Mouse (Mus musculus) lung, postnatal 0 days (tissue): Measurements from ENCODE around the gene Dnal4. TPM values are rescaled to one million over a fixed set of nuclear protein-coding genes. Genes with fewer than 3 reads are reported as not detected.

Experiments used
- ATAC-seq: fragments of 200-750 bp; cut with Nextera tagmentation; 2 replicates; pipeline ENCODE4 v1.8.0; 2017; ENCODE audit warnings: moderate library complexity
- DNase-seq: peaks from one replicate; pipeline ENCODE4 v3.0.0-alpha.2; 2016; ENCODE audit warnings: low spot score
- H3K27ac ChIP-seq: fragments of 300-500 bp; sonication (generic); 2 replicates; pipeline ENCODE4 v1.5.1; 2014; ENCODE audit warnings: antibody characterized with exemption, mild to moderate bottlenecking, low read length, mixed read lengths
- H3K27me3 ChIP-seq: fragments of 300-500 bp; sonication (generic); replicated peaks from 2 replicates; pipeline ENCODE4 v1.6.1; 2014; ENCODE audit warnings: low read length, mixed read lengths; ENCODE audit not compliant: insufficient read depth
- H3K36me3 ChIP-seq: fragments of 300-500 bp; sonication (generic); 2 replicates; pipeline ENCODE4 v1.6.1; 2014; ENCODE audit warnings: low read length, mixed read lengths; ENCODE audit not compliant: insufficient read depth
- H3K4me1 ChIP-seq: fragments of 300-500 bp; sonication (generic); 2 replicates; pipeline ENCODE4 v1.6.1; 2014; ENCODE audit warnings: antibody characterized with exemption, low read depth, low read length, mixed read lengths; ENCODE audit not compliant: insufficient read depth
- H3K4me2 ChIP-seq: fragments of 300-500 bp; sonication (generic); replicated peaks from 2 replicates; pipeline ENCODE4 v1.6.1; 2014; ENCODE audit warnings: low read depth, mild to moderate bottlenecking, low read length, moderate library complexity, mixed read lengths
- H3K4me3 ChIP-seq: fragments of 300-500 bp; sonication (generic); 2 replicates; pipeline ENCODE4 v1.5.1; 2014; ENCODE audit warnings: low read depth, low read length
- H3K9ac ChIP-seq: fragments of 300-500 bp; sonication (generic); replicated peaks from 2 replicates; pipeline ENCODE4 v1.6.1; 2014; ENCODE audit warnings: low read depth, mild to moderate bottlenecking
- H3K9me3 ChIP-seq: fragments of 300-500 bp; sonication (generic); 2 replicates; pipeline ENCODE4 v1.6.1; 2016; ENCODE audit warnings: low read length, mixed read lengths
- CTCF ChIP-seq: IDR thresholded peaks from 2 replicates; pipeline ENCODE4 v1.5.1; 2016; ENCODE audit warnings: antibody characterized with exemption, mild to moderate bottlenecking
- EP300 ChIP-seq: IDR thresholded peaks from 2 replicates; pipeline ENCODE4 v1.6.1; 2016; ENCODE audit warnings: antibody characterized with exemption, mild to moderate bottlenecking, control low read depth
- WGBS: fragments of 180-500 bp; shearing (Covaris S2); extraction: QIAGEN DNeasy Blood & Tissue Kit; methylation state at CpG from one replicate; pipeline ENCODE4 v1.1.7; 2014; 5-methylcytosine and 5-hydroxymethylcytosine counted together
- polyA plus RNA-seq: library from polyadenylated mRNA; unstranded; fragments of >200 nt; fragmentation: Nextera tagmentation; extraction: Ambion mirVana; gene quantifications from 2 replicates; pipeline ENCODE4 v1.2.1, GENCODE M21; 2015

Dnal4 gene
- polyA plus RNA-seq, 1 experiment from 2014 or later: 52.4 TPM

GRCm38 (mm10) chr15:79785056-79785455, 7.4 kb upstream of the Dnal4 start:
- Histone ChIP-seq H3K4me1 (no peaks in the 10 kb centered on the region), H3K9me3 (no peaks in the 10 kb centered on the region), H3K4me2 (no peak overlapping the region), H3K4me3 (no peak overlapping the region), H3K27me3 (no peaks in the 10 kb centered on the region), H3K27ac (no peak overlapping the region), H3K36me3 (no peaks in the 10 kb centered on the region), H3K9ac (no peak overlapping the region)
- ATAC-seq (no peak), DNase-seq (no peak)
- TF ChIP-seq CTCF (no peak), EP300 (no peak)
- 23% methylated on average over 1 of the region's 1 CpGs for WGBS

DNA sequence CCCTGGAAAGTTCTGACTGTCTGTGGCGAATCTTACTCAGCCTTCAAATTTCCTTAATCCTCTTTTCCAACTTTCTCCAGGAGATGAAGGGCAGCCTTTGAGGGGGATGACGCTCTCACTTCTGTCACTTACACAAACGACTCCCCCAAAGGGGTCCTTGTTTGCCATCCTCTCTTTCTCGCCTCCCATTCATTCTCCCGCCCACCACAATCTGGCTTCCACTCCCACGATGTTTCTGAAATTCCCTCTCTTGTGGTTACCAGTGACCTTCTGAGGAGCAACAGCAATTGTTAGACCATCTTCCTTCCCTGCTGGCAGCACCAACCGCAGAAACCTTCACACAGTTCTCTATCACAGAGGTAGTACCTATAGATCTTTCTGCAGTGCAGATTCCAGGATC, 2.0 kb downstream of the Dnal4 start:
- ATAC-seq: no peak
- no peaks in the 10 kb centered on the region for H3K27me3 ChIP-seq

DNA sequence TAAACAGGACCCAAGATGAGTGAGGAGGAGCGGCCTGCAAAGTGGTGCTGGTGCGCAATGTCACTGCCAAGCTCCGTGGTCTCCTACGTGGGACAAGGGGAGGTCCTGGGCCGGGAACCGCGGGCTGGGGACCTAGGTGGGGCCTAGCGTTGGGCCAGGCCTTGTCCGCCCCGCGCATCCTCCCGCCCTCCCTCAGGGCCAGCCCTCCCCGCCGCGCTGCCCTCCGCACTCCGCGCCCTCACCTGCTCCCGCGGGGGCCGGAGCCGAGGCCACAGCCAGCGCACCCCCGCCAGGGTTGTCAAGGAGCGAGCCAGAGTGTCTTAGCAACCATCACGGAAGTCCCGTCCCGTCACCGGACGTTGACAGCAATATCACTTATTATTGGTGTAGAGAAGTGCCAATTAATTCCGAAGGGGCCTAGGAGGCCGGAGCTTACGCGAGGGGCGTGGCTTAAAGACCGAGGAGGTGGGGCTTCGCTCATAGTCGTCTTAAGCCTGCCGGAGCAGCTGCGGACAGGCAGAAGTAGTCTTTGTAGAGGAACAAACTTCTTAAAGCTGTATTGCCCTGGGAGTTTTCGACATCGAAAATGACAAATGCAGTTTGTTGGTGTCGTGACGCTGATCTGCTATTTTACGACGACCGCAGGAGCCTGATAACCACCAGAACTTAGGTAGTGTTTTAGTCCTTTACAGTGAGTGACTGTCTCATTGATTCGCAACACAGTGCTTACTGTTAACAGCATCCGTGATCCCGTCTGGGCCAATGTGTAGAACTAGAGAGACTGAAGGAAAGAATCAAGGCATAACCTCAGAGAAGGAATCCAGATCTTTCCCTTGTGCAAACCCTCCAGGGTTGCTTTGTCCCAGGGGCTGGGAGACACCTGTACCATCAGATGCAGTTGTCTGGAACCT, 3.3 kb downstream of the Dnal4 start:
- under 1% methylated on average over 49 of the region's 50 CpGs for WGBS
- peak overlapping the region; percentile 76 for H3K9ac ChIP-seq

More for the DNA sequence above, 2.0 kb downstream of the Dnal4 start:
- Histone ChIP-seq H3K27ac (no peak overlapping the region), H3K4me2 (no peak overlapping the region), H3K36me3 (no peaks in the 10 kb centered on the region), H3K9ac (no peak overlapping the region), H3K9me3 (no peaks in the 10 kb centered on the region), H3K4me1 (peaks cover 7% of the 10 kb centered on the region; the same call in 1 of the 2 replicates), H3K4me3 (no peak overlapping the region)
- TF ChIP-seq EP300 (no peak), CTCF (no peak)
- DNase-seq: no peak
- WGBS: 51% methylated on average over 7 of the region's 7 CpGs

DNA sequence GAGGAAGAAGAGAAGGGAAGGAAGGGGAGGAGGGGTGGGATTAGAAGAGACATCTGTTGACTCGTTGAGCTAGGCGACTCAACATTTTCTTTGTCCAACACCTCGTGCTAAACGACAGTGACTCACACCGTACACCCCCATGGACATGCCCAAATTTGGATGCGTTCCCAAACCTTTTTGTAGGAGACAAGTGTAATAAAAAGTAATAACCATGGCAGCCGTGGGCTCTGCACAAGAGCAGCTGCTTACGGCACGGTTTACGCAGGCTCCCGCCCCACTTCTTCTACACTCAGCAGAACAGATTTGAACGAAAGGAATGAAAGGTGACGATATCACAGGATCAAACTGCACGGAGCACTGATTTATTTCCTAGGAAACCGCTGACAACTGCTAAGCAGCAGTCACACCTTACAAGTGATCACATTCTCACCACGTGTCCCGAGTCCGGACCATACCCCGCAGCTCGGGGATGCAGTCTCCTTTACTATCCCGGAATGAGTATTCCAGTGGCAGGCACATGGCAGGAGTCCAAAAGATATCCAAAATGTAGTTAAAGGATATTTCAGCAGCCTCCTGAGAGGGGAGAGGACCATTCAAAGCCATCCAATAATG, 6.9 kb downstream of the Dnal4 start:
- no peak overlapping the region for H3K4me2 ChIP-seq
- no peak overlapping the region for H3K9ac ChIP-seq
- no peak for DNase-seq
- H3K27me3 ChIP-seq: no peaks in the 10 kb centered on the region
- H3K9me3 ChIP-seq: no peaks in the 10 kb centered on the region
- H3K4me3 ChIP-seq: no peak overlapping the region
- WGBS: 58% methylated on average over 21 of the region's 21 CpGs
- no peaks in the 10 kb centered on the region for H3K36me3 ChIP-seq
- H3K4me1 ChIP-seq: peaks cover 22% of the 10 kb centered on the region; the same call in 1 of the 2 replicates
- no peak for TF ChIP-seq EP300
- TF ChIP-seq CTCF: no peak
- H3K27ac ChIP-seq: no peak overlapping the region
- ATAC-seq: no peak

More for the DNA sequence above, 3.3 kb downstream of the Dnal4 start:
- H3K27me3 ChIP-seq: no peaks in the 10 kb centered on the region
- no peak for TF ChIP-seq EP300
- TF ChIP-seq CTCF: no peak
- no peaks in the 10 kb centered on the region for H3K36me3 ChIP-seq
- H3K27ac ChIP-seq: peak overlapping the region; percentile 76
- peak; percentile 99 for ATAC-seq
- peak; percentile 99 for DNase-seq
- H3K4me2 ChIP-seq: peak overlapping the region; percentile 71
- H3K4me1 ChIP-seq: peaks cover 7% of the 10 kb centered on the region; the same call in 1 of the 2 replicates
- H3K4me3 ChIP-seq: peak overlapping the region; percentile 90
- no peaks in the 10 kb centered on the region for H3K9me3 ChIP-seq

GRCm38 (mm10) chr15:79768302-79768701, 9.3 kb downstream of the Dnal4 start:
- Histone ChIP-seq H3K9me3 (no peaks in the 10 kb centered on the region), H3K36me3 (no peaks in the 10 kb centered on the region), H3K27ac (peak overlapping the region; percentile 26; the same call in 1 of the 2 replicates), H3K9ac (no peak overlapping the region), H3K4me1 (peaks cover 17% of the 10 kb centered on the region; the same call in 1 of the 2 replicates), H3K4me3 (no peak overlapping the region), H3K4me2 (no peak overlapping the region), H3K27me3 (no peaks in the 10 kb centered on the region)
- no peak for DNase-seq
- TF ChIP-seq EP300: no peak
- no peak for TF ChIP-seq CTCF
- ATAC-seq: no peak
- WGBS: 48% methylated on average over 6 of the region's 6 CpGs

- DNase-seq: no peak
Observed at GRCm38 (mm10) chr15:79767327-79767961, 10.2 kb downstream of the Dnal4 start.

More at GRCm38 (mm10) chr15:79767327-79767961, 10.2 kb downstream of the Dnal4 start:
- Histone ChIP-seq H3K9ac (no peak overlapping the region), H3K27ac (no peak overlapping the region), H3K4me2 (no peak overlapping the region), H3K36me3 (no peaks in the 10 kb centered on the region), H3K9me3 (no peaks in the 10 kb centered on the region), H3K4me3 (no peak overlapping the region), H3K4me1 (peaks cover 16% of the 10 kb centered on the region; the same call in 1 of the 2 replicates), H3K27me3 (no peaks in the 10 kb centered on the region)
- WGBS: 72% methylated on average over 16 of the region's 16 CpGs
- TF ChIP-seq CTCF (no peak), EP300 (no peak)
- ATAC-seq: no peak
